Mouse (Mus musculus) adrenal gland, postnatal 36 days (tissue): ENCODE measurements around the gene Fam149b. TPM values are rescaled to one million over a fixed set of nuclear protein-coding genes. Genes with fewer than 3 reads are reported as not detected.
"Not testable (repeated sequence)": the region's sequence is repeated elsewhere in the genome, so short reads cannot be mapped to it uniquely, and the experiment has no call there.

ENCODE experiments used
- DNase-seq, 2 experiments: peaks; one replicate each; pipeline ENCODE4 v3.0.0; 2021; ENCODE audit warnings: mixed read lengths in 1 of 2
- long read RNA-seq, 2 experiments: library from polyadenylated mRNA; stranded (forward); transcript quantifications; one replicate each; pipeline ENCODE4 v2.0.0; 2021; ENCODE audit warnings: borderline sequencing depth in 2 of 2
- total RNA-seq, 2 experiments: library from RNA; stranded (reverse); gene quantifications; 2 replicates each; pipeline ENCODE4 v1.2.3; 2021

Fam149b gene
- total RNA-seq: 10 to 100 TPM; 32.4 to 33.8 TPM
- long read RNA-seq, experiment 1, full-length matches to known transcripts: 20 of 60 reads
- long read RNA-seq, experiment 1, partial matches to known transcripts: 15 of 60 reads
- long read RNA-seq, experiment 1, other reads (novel, unspliced or antisense): 25 of 60 reads
- long read RNA-seq, experiment 2, full-length matches to known transcripts: 3 of 15 reads
- long read RNA-seq, experiment 2, partial matches to known transcripts: 3 of 15 reads
- long read RNA-seq, experiment 2, other reads (novel, unspliced or antisense): 9 of 15 reads

DNA sequence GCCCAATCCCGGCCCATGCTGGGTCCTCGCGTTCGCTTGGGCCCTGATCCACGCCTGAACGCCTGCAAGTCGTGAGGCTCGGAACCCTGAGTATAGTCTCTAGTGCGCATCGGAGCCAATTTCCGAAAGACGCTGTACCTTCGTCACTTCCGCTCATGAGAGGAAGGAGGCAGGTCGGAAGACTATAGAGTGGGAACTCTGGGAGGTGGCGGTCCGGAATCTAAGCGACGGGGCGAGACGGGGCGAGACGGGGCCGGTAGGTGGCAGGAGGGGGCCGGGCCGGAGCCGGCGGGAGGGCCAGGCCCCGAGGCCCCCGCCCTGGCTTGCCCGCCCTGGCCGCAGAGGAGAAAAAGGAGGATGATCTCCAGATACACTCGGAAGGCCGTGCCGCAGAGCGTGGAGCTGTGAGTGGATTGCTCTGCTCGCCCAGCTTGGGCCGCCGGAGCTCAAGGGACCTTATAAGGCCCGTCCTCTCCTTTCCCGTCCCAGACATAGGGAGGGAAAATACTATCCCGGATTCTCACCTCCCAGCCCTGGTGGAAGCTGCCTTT lies at the start of gene Fam149b, which contains the start of gene Ecd:
TSS of gene Fam149b (plus strand) at position 172 of the 551 bp plus-strand sequence.
TSS of gene Ecd (minus strand) at position 131 of the 551 bp plus-strand sequence.
- peak; percentile 93 for DNase-seq

DNA sequence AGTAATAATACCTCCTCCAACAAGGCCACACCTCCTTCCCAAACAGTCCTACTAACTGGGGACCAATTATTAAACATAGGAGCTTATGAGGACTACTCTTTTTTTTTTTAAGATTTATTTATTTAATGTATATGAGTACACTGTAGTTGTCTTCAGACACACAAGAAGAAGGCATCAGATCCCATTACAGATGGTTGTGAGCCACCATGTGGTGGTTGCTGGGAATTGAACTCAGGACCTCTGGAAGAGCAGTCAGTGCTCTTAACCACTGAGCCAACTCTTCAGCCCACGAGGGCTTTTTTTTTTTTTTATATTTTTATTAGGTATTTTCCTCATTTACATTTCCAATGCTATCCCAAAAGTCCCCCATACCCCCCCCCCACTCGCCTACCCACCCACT lies 42.9 kb upstream of the Fam149b start:
- DNase-seq: not testable (repeated sequence)

DNA sequence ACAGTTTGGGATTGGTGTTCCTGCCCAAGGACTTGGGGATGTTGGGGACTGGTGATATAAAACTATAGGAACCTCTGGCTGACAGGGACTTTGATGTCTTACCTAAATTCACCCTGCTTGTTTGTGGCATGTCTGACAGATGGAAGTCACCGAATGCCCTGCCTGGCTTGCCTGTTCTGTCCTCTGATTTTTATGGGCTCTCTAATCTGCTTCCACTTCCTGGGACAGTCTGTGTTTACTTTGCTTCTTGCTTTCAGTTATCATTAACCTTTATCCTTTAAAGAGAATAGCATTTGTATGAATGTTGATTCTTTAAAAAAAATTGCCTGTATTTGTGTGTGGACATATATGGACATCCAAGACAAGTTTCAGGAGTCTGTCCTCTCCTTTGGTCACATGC lies 32.8 kb upstream of the Fam149b start:
- no peak for DNase-seq

DNA sequence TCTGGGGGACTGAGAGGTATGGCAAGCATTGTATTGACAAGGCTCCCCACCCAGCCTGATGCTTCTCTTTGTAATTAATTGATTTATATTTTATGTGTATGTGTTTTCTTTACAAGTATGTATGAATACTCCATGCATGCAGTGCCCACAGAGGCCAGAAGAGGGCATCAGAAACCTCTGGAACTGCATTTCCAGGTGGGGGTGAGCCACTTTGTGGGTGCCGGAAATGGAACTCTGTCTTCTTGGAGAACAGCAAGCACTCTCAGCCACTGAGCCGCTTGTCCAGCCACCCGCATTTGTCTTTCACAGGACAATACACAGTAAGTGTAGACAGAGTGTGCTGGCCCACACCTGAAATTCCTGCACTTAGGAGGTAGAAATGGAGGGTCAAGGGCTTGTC lies 28.5 kb upstream of the Fam149b start:
- peak; percentile 34 to 60 for DNase-seq

DNA sequence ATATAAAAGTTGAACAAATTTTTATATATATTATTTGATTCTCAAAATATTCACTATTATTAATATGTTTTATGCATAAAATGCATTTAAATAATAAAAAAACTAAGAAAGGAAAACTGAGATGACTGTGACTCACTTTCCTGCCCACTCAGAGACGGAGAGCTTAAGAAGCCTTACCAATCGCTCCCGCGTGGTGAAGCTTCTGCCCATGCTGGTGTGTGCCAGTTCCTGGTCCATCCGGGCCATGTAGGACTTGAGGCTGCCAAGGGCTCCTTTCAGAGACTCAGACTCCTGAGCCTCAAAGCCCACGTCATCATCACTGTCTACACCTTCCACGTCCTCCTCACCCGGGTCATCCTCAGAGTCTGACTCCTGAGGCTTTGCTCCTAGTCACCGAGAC lies 23.8 kb upstream of the Fam149b start:
- no peak for DNase-seq

DNA sequence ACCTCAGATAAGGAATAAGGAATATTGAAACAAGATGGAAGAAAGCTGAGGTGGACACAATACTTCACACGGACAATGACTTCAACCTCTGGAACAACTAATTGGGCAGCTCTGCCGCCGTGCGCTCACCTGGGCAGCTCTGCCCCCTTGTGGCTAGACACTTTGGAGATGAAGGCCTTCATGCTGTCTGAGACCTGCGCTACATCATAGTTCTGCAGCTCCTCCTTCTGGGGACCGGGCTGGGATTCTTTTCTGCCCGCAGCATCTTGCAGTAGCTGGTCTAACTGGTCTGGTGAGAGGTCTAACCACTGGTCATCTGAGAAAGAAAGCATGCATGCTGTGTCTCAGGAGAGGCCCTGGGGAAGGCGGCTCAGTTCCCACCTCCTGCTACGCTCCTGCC lies 19.5 kb upstream of the Fam149b start:
- peak; percentile 10 to 18 for DNase-seq

DNA sequence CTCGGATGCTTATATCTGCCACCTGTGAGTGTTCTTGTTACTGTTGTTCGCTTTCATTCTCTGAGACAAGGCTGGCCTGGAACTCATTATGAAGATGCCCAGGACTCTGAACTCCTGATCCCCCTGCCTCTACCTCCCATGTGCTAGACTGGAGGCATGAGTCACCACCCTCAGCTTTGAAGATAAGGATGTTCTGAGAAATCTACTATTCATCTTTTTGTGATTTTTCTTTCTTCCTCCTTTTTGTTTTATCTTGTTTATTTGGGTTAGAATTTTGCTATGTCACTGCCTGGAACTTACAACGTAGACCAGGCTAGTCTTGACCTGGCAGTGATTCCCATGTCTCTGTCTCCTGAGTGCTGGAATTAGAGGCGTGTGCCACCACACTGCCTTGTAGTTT lies 16.6 kb upstream of the Fam149b start:
- DNase-seq: no peak

DNA sequence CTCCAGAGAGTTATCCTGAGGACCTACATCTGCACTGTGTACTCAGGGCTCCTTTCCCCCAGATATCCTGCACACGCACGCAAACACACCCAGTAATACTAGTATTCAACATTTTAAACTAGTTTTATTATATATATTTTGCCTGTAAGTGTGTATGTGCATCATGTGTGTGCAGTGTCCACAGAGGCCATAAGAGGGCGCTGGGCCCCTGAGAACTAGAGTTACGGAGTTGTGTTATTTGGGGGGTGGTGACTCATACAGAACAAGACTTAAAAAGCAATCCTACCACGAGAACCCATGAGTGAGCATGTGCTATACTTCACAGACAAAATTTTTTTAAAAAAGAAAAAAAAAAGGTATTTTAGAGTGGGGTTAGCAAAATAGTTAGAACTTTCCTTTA lies 8.5 kb upstream of the Fam149b start:
- DNase-seq: no peak

DNA sequence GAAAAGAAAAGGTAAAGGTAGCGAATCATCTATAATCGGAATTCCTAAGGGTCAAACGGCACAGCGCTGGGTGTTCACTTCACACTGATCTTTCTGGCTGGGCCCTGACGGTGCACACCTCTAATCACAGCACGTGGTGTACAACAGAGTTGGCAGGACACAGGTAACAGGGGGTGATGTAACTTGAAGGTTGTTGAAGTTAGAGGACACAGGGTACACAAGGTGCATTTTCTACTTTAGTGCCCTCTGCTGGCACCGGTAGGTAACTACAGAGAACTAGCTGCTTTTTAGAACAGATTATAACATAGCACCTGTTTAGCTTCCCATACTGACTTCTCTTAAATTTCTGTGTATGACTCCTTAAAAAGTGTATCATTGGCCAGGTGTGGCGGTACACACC lies 7.8 kb upstream of the Fam149b start:
- peak in 1 of 2 experiments; percentile 28 for DNase-seq

DNA sequence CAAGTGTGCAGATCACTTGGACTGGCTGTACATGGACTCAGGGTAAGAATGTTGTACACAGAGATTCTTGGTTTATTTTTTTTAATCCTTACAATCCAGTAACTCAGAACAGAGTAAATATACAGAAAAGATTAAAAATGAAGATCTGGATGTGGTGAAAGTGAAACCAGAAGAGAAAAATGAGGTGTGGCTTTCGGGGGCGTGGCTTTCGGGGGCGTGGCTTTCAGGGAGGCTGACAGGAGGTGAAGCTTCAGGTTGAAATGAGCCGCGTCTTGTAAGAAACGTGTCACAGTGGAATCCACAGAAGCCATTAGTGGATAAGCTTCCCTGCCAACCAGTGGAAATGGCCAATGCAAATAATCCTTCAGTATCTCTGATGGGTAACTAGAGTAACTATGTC lies 7.1 kb upstream of the Fam149b start:
- DNase-seq: no peak

DNA sequence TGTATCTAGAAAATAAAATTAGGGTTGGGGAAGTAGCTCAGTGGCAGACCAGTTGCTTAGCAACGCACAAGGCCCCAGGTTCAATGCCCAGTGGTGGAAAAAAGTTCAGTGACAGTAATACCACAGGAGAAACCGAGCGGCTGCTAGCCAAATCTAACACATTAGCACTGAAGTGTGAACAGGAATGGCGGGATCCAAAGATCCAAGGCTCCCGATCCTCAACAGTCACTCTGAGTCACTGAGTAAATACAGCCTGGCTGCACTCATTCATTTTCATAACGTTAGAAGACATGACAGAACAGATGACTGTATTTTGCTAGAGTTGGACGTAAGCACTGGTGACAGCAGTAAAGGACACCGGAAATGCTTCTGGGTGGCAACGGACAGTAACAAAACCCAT lies 2.1 kb upstream of the Fam149b start:
- no peak for DNase-seq

DNA sequence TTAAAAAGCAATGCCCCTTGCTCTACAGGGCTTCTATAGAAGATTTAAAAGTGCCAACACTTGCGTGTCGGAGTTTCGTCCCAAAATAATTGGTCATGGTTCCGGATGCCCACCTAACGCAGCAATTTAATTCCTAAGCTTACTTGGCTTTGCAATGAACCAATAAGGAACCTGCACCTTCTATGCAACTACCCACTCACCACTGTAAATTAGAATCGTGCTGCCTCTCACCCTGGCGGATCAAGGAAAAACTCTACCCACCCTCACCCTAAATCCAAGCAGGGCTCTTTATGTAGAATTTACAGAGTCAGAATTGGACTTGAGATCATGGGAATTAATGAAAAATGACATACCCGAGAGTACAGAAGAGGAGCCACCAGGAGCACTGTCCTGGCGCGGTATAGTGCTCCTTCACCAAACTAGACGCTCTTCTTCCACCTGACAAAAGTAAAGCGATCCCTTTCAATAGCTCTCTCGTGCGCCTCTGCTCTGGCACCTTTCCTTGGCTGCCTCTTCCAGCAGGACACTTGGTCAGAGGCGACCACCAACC lies 446 bp upstream of the Fam149b start:
- no peak for DNase-seq

DNA sequence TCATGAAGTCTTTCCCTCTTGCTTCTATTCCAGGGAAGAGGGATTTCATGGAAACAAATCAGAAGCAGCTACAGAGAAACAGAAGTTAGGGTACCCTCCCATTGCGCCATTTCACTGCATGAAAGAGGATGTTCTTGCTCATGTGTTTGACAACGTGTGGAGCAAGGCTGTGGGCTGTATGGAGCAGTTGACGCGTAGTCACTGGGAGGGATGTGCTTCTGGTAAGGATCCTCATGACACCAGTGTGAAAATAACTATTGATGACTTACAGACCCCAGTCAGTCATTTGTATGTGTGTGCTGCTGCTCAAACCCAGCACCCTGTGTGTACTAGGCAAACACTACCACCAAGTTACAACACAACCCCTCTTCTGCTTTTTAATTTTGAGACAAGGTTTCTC lies 15.3 kb downstream of the Fam149b start:
- DNase-seq: no peak

DNA sequence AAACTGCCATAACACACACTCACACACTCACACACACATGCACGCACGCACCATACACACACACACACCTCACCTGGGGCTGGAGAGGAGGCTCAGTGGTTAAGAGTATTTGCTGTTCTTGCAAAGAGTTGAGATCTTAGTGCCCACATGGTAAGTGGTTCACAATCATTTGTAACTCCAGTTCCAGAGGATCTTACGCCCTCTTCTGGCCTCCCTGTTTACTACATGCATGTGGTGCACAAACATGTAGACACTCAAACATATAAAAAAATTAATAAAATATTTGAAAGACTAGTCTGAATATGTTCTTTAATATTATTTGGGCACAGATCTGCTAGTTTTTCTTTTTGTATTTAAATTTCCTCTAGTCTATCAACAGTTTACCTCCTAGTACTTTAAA lies 20.3 kb downstream of the Fam149b start:
- DNase-seq: no peak

DNA sequence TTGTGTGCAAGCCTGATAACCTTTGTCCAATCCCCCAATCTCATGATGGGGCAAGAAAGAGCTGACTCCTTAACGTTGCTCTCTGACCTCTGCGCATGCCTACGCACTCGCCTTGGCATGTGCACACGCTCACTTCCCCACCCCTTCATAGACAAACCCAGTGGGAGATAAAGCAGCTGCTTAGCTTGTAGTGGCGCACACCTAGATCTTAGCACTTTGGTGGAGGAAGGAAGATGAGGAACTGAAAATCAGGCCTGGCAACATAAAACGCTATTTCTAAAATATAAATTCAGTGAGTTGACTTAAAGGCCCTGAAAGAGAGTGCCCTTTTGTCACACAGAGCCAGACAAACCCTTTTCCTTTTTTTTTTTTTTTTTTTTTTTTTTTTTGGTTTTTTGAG lies 22.8 kb downstream of the Fam149b start:
- no peak for DNase-seq

DNA sequence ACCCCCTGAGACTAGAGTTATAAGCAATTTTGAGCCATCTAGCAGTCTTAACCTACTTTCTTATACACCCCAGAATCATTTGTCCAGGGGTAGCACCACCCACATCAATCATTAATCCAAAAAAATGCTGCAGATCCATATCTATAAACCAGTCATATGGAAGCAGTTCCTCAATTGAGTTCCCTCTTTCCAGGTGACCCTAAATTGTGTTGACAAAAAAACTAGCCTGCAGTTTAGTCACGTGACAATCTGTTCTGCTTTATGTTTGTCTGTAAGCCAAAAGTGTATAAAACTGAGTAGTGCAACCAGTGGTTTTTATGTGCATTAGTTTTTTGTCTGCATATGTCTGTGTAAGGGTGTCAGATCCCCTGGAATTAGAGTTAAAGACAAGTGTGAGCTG lies 23.9 kb downstream of the Fam149b start:
- no peak for DNase-seq

DNA sequence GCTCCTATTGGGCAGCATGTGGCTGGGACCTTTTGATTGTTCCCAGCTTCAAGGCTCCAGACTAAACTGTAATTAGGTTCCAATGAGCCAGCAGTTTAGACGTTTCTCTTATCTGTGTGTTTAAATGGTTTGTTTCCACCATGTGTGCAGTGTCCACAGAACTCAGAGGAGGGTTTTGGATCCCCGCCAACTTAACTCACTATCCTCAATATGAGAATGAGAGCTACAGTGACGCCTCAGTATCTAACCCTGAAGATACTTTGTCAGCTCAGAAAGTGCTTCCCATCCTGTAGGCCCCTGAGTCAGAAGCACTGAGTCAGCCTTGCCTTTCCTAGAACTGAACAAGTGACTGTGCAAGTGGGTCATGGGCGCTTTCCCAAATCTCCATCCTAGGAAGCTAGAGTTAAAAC lies 29.2 kb downstream of the Fam149b start:
- DNase-seq: peak; percentile 54 to 73

DNA sequence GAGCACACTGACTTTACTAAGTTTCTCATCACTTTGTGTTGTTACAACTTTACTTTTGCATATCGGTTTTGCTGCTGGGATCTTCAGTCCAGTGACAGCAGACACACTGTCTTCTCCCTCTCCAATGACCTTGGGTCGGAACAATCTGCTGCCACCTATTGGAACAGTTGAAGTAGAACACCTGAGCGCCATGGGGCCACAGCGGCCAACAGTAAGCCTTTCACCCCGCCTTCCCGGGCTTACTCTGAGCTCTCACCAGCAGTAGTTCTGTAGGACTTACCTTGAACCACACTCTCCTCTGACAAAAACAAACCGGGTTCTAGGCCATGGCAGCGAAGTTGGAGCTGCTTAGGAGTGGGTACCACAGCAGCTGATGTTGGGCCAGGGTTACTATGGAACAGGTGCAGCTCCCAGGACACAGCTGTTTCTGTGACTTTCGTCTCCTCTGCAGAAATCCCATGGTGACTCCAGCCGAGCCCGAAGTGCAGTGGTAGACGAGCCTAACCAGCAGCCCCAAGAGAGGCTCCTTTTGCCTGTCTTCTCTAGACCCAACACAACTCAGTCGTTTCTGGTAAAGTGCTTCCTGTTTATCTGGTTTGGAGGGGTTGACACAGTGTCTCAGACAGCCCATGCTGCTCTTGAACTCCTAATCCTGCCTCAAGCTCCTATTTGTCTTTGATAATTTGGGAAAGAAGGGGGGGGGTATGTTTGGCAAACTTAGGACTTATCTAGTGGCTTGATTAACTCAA lies 30.5 kb downstream of the Fam149b start:
- DNase-seq: peak; percentile 63 to 64

DNA sequence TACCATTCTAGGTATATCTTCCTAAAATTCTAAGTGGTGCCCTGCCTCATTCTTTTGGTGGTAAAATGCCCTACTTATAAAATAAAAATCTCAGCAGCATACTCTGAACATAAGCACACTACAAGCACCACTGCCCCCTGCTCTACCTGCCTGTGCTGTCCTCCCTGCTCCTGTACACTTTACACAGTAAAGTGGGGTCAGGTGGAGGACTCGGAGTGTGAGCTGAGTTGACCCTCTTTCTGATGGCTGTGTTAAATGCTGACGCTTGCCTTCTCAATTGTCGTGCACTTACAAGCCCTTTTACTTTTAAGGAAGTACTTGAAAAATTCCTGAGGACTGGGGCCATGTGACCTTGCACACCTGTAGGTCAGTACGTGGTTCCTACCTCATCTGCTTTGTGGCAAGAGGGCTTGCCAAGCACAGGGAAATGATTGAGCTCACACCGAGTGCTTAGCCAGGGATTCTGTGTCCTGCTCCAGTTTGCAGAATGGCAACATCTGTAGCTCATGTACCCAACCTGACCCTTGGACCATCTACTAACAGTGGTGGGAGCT lies 31.2 kb downstream of the Fam149b start:
- no peak for DNase-seq

DNA sequence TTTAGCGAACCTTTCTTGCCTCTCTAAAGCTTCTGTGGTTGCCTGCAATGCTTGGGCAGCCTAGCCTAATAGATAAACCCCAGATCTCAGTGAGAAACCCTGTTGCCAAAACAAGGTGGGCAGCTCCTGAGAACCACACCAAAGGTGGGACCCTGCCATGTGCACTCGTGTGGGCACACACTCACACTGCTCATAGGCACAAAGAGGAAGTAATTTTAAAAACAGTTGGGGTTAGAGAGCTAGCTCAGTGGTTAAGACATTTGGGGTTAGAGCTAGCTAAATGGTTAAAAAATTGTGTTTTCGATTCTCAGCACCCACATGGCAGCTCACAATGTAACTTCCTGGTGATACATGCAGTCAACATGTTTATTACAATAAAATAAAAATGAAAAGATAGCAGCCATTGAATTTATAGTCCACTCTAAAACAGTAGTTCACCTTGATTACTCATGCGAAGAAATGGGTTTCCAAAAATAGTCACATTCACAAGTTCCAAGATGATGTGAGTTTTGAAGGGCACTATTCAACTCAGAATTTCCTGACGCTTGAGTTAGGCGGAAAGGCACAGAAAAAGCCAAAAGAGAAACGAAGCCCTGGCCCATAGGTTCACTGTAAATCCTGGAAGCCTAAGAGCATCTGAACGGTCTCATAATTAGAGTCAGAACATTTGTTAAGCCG lies 31.9 kb downstream of the Fam149b start:
- no peak for DNase-seq

DNA sequence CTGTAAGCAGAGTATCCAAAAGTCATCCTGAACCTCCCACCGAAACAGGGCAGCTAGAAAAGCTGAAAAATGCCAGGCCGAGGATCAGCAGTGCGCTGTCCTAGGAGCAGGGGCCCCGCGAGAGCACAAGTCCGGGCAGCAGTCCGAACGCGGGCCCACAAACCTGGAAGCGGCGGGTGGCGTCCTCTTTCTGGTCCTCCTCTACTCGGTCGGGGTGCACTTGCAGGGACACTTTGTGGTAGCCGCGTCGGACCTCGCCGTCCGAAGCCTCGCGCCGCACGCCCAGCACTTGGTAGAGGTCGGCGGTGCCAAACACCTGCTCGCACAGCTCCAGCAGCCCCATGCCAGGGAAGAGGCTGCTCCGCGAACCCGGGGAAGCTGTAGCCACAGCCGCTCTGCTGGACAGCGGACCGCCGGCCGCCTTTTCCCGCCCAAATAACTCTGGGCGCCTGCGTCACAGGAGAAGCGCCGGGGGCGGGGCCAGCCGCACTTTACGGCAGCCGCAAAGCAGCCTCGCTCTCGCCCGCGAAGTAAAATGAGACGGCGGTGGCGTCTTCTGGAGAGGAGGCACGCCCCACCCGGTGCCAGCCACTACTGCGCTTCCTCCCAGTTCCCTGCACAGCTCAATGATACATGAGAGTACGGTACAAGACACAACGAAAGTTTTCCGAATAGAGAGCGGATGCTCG lies 40.6 kb downstream of the Fam149b start, which contains the start of gene Dnajc9:
TSS of gene Dnajc9 (minus strand) at position 470 of the 689 bp plus-strand sequence.
- peak; percentile 96 to 98 for DNase-seq
